Mouse (Mus musculus) 3T3-L1 (cell line): ENCODE results near the gene Cuzd1.
A peak's percentile ranks its signal among the peaks of the same experiment; 100 is the strongest.

Source experiments
- DNase-seq: peaks from one replicate; pipeline ENCODE4 v3.0.0-alpha.2; 2015; ENCODE audit warnings: low read depth, low spot score

Gene Cuzd1

GRCm38 (mm10) chr7:131322192-131322591 lies at the start of gene Cuzd1:
TSS of gene Cuzd1 (minus strand) at chr7:131322292.
- DNase-seq = no peak

GRCm38 (mm10) chr7:131371470-131371860 lies 49.4 kb upstream of the Cuzd1 start:
- DNase-seq = no peak

GRCm38 (mm10) chr7:131370648-131371469 lies 48.8 kb upstream of the Cuzd1 start, which contains the start of gene Pstk:
TSS of gene Pstk (plus strand) at chr7:131371141.
- peak; percentile 86 for DNase-seq

GRCm38 (mm10) chr7:131364131-131364530 lies 42.0 kb upstream of the Cuzd1 start:
- no peak for DNase-seq

- DNase-seq = peak; percentile 98
Measured at GRCm38 (mm10) chr7:131362615-131363300, 40.7 kb upstream of the Cuzd1 start, which contains the start of gene 2310057M21Rik. TSS of gene 2310057M21Rik (minus strand) at chr7:131362759.

GRCm38 (mm10) chr7:131362269-131362614 lies 40.1 kb upstream of the Cuzd1 start:
- no peak for DNase-seq

- no peak for DNase-seq
Measured at GRCm38 (mm10) chr7:131356105-131356504, 34.0 kb upstream of the Cuzd1 start.

- DNase-seq = no peak
Measured at GRCm38 (mm10) chr7:131345856-131346541, 23.9 kb upstream of the Cuzd1 start.

- DNase-seq = no peak
Measured at GRCm38 (mm10) chr7:131337502-131338068, 15.5 kb upstream of the Cuzd1 start.

GRCm38 (mm10) chr7:131333564-131333963 lies 11.5 kb upstream of the Cuzd1 start, which contains the start of gene Fam24a:
TSS of gene Fam24a (plus strand) at chr7:131333864.
- DNase-seq = no peak

- DNase-seq = no peak
Measured at GRCm38 (mm10) chr7:131331688-131332087, 9.6 kb upstream of the Cuzd1 start.

GRCm38 (mm10) chr7:131329416-131329815 lies 7.3 kb upstream of the Cuzd1 start, which contains the start of gene Fam24b:
TSS of gene Fam24b (minus strand) at chr7:131329516.
- DNase-seq = no peak

GRCm38 (mm10) chr7:131327054-131327453 lies 5.0 kb upstream of the Cuzd1 start:
- no peak for DNase-seq

- no peak for DNase-seq
Measured at GRCm38 (mm10) chr7:131318340-131318739, 3.8 kb downstream of the Cuzd1 start.

- DNase-seq = no peak
Measured at GRCm38 (mm10) chr7:131317587-131317986, 4.5 kb downstream of the Cuzd1 start.

- no peak for DNase-seq
Measured at GRCm38 (mm10) chr7:131314493-131314892, 7.6 kb downstream of the Cuzd1 start.

GRCm38 (mm10) chr7:131306733-131307132 lies 15.4 kb downstream of the Cuzd1 start:
- DNase-seq = no peak

- DNase-seq = no peak
Measured at GRCm38 (mm10) chr7:131303340-131303739, 18.8 kb downstream of the Cuzd1 start.

- DNase-seq = no peak
Measured at GRCm38 (mm10) chr7:131297151-131297550, 24.9 kb downstream of the Cuzd1 start.

GRCm38 (mm10) chr7:131265851-131266250 lies 56.2 kb downstream of the Cuzd1 start:
- no peak for DNase-seq

GRCm38 (mm10) chr7:131264251-131264650 lies 57.8 kb downstream of the Cuzd1 start:
- DNase-seq = no peak

- no peak for DNase-seq
Measured at GRCm38 (mm10) chr7:131260946-131261345, 61.1 kb downstream of the Cuzd1 start.
